Mouse (Mus musculus) large intestine, adult 2 months (tissue): ENCODE measurements at regions not wholly inside any gene's neighbourhood (a gene's known extent, or its start where the extent isn't known, plus 50 kb on each side); places are given as distances from the start of the nearest gene placed in this dataset.
A peak's percentile ranks its signal among the peaks of the same experiment; 100 is the strongest.

Source experiments
- DNase-seq: peaks from one replicate; pipeline ENCODE4 v3.0.0-alpha.2; 2012; ENCODE audit warnings: low read depth, low spot score
- WGBS: fragments of 180-500 bp; shearing (Covaris S2); methylation state at CpG from one replicate; pipeline ENCODE4 v1.1.7; 2018; 5-methylcytosine and 5-hydroxymethylcytosine counted together

- DNase-seq, result no peak
Observed at GRCm38 (mm10) chr1:168950947-168951346, 518.9 kb upstream of the Pbx1 start.

DNA sequence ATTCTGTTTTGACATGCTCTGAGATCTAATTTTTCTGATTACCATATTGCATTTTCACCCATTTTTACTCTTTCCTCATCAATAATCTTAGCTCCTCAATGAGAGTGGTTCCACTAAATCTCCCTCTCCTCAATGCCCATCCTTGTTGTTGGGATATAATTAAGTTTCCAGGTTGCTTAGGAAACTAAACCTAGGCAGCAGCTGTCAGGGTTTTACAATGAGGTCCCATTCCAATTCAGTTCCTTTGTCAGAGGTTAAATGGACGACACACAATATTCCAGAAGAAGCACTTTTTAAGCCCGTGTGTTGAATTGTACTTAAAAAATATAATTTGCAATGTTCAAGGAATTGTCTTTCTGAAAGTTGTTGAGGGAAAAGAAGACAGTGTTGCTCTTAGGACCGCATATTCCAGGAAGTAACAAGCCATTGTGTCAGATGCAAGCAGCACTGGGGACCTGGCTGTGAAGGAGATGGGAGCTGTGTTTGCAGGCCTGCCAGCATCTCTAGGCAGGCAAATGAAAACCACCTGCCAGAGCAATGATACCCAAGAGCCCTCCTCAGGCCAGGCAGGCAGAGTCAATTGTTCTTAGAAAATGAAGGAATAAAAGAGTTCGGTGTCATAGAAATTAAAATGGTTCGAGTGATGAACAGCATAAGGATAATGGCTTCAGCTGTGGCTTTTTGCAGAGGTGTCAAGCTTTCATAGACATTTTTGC, 492.2 kb upstream of the Pbx1 start:
- 79% methylated on average over 5 of the region's 5 CpGs for WGBS
- DNase-seq, result no peak

DNA sequence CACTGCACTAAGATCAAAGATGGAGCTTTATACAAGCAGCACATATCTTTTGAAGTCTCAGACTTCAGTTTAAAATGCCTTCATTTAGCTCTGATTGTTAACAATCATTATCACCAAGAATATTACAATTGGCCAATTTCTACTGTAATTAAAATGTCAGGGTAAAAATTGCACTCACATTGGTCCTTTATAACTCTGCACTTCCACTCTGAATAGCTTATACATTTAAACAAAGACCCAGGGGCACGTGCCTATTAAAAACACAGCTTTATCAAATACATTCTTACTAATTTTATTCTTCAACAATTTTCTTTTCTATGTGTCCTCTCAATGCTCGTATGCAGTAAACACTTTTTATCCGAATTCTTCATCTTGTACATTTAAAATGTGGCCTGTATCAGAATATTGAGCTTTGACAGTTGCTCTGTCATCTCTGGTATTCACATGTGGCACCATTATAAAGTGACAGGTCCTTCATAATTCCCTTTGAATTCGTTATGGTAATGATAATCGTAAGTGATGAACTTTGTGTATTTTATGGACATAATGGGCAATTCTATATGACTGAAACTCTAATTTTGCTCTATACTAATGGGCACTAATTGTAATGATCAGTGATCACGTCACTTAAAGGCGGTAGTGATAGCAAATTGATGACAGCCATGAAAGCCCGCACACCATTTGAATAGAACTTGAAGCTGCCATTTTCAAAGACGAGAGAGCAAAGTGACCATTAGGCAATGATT, 486.4 kb upstream of the Pbx1 start:
- no peak for DNase-seq
- WGBS, result 87% methylated on average over 9 of the region's 9 CpGs

DNA sequence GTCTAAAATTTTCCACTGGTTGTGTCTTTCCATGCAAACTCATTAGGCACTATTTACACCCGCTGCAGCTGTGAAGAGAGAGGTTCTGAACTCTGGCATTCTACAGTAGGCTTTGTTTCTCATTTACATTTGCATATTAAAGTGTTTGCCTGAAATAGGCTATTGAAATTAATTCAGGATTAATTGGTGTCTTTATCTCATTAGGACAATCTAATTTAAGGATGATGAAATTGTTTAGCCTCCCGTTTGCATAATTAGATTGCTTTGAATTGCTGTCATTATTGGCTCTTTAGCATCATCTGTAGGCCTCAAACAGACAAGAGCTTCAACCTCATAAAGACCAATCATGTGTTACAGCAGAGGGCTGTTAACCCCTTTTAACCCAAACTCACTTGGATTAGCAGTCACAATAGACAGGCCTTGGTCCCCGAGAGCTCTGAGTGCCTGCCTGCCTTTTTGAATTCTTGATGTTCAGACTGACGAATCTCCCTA, 476.7 kb upstream of the Pbx1 start:
- 68% methylated on average over 4 of the region's 4 CpGs for WGBS
- DNase-seq, result no peak

- DNase-seq, result no peak
- WGBS, result 90% methylated on average over 6 of the region's 6 CpGs
Observed at GRCm38 (mm10) chr1:168908192-168908591, 476.1 kb upstream of the Pbx1 start.

- DNase-seq, result peak; percentile 6
- WGBS, result 45% methylated on average over 2 of the region's 2 CpGs
Observed at GRCm38 (mm10) chr1:168898483-168898882, 466.4 kb upstream of the Pbx1 start.

DNA sequence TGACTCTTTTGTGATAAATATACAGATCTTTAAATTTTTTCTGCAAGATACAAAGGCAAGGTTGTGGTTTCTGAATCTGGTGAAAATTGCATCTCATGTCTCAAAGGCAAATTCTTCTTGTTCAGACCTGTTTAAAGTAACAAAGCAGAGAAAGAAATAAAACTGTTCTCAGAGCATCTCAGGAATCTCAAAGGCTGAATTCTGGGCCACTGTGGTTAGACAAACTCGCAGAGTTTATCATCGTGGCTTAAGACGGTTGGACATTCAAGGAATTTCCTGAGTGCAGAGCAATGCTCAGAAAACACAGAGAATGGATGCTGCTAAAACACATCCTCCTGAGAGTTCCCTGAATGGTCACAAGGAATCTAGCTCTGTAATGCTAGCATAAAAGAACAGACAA, 429.5 kb upstream of the Pbx1 start:
- WGBS, result 34% methylated on average over 3 of the region's 3 CpGs
- DNase-seq, result no peak

GRCm38 (mm10) chr1:168823184-168823583, 391.1 kb upstream of the Pbx1 start:
- 78% methylated on average over 3 of the region's 3 CpGs for WGBS
- no peak for DNase-seq

DNA sequence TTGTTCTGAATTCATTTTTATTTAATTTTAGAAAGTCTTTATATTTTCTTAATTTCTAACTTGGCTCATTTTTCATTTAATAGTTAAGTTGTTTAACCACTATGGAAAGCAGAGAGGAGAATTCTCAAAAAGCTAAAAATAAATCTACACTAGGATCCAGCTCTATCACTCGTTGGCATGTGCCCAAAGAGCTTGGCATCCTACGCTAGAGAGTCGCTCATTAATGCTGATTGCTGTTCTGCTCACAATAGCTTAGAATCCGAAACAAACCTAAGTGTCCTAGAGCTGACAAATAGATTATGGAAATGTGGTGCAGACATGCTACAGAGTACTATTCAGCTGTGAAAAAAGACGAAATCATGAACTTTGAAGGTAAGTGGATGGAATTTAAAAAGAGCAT, 386.3 kb upstream of the Pbx1 start:
- WGBS, result 77% methylated on average over 5 of the region's 5 CpGs
- DNase-seq, result no peak

DNA sequence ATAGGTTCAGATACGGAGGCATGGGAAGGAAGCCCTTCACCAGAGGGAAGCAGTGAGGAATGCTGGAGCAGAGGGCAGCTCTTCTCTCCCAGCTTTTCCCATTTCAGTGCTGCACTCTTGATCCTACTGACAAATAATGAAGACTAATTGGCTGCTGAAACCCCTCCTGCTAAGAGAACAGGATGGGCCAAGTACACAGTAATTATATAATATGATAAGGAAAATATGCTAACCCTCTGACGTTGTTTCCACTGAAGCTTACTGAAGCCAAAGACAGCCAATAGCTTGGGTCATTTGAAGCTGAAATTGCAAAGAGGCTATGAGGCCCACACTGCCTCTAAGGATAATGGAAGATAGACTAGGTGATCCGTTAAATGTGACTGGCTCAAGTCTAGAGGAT, 375.0 kb upstream of the Pbx1 start:
- 66% methylated on average over 3 of the region's 3 CpGs for WGBS
- DNase-seq, result no peak

DNA sequence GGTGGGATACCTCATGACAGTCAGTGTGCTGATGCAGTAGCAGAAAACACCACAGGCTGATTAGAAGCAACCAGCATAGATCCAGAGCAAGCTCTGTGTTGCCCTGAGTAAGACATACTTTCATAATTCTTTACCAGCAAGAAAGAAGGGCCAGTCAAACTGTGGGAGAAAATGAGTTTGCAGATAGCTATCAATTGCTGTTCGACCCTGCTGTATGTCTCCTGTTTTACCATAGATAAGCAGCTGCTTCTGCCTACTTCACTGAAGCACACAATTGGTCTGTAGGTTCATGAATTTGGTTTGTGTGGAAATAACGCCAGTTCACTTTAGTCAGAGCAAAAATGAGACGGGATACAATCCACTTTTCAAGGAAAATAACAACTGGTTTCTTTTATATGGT, 373.4 kb upstream of the Pbx1 start:
- 75% methylated on average over 3 of the region's 3 CpGs for WGBS
- no peak for DNase-seq

- DNase-seq, result no peak
- whole genome bisulfite sequencing, result 56% methylated on average over 1 of the region's 1 CpGs
Observed at GRCm38 (mm10) chr1:168801046-168801445, 369.0 kb upstream of the Pbx1 start.

- no peak for DNase-seq
- 28% methylated on average over 3 of the region's 3 CpGs for WGBS
Observed at GRCm38 (mm10) chr1:168786731-168787130, 354.7 kb upstream of the Pbx1 start.

- DNase-seq, result no peak
Observed at GRCm38 (mm10) chr1:168783851-168784250, 351.8 kb upstream of the Pbx1 start.

DNA sequence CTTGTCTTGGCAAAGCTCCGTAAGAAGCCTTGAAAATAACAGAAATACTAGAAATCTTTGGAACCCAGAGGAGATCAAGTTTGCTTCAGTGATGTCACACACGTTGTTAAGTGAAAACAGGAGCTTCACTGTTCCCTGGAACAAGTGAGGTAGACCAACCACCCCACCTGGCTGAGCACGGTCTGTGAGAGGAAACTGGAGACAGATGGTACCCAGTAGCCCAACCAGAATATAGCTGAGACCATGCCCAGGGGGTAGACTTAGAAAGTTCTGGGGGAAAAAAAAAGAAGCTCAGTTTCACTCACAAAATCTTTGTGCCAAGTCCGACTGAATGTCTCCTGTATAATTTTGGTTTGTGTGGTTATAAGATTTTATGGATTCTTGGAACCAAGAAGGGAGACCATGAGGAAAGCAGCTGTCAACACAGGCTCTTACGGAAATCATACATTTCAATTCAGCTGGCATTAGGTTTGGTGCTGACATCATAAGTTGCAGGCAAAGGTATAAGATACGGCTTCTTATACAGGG, 332.4 kb upstream of the Pbx1 start:
- 76% methylated on average over 6 of the region's 6 CpGs for WGBS
- DNase-seq, result no peak

DNA sequence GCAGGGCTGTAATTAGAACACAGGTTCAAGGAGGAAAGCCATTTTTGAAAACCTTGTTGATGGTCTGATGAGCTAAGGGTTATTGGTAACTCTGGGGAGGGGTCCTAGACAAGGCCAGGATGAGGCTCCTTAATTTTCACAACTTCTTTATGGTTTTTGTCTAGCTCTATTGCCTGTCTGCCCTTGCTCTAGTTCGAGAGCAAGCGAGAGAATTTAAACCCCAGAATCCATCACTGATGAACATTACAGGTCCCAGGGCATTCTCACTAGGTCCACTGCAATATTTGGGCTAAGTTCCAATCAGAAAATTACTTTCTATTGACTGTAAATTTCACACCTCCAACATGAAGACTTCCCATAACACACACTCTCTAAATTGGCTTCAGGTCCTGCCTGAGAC, 329.0 kb upstream of the Pbx1 start:
- no peak for DNase-seq
- WGBS, result 82% methylated on average over 2 of the region's 2 CpGs

- DNase-seq, result no peak
- WGBS, result 56% methylated on average over 1 of the region's 1 CpGs
Observed at GRCm38 (mm10) chr1:168760239-168760638, 328.2 kb upstream of the Pbx1 start.

- WGBS, result 56% methylated on average over 2 of the region's 2 CpGs
Observed at GRCm38 (mm10) chr1:168758835-168759234, 326.8 kb upstream of the Pbx1 start.

DNA sequence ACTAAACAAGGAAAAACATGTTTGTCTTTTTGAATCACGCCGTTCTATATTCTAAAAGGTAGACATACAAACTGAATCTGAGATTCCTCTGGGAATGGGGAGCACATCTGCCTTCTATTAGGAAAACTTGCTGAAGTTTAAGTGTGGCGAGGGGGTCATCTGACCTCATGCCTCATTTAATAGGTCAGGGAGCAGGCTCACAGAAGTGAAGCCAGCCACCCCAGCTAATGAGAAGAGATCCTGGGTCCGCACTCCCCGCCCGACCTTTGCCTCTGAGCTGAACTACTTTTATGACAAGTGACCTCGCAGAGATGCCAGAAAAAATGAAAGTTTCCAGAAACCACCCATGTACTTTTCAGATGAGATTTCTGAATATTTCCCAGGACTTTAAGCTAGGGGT, 322.1 kb upstream of the Pbx1 start:
- 66% methylated on average over 7 of the region's 7 CpGs for WGBS
- DNase-seq, result no peak

More at GRCm38 (mm10) chr1:168758835-168759234, 326.8 kb upstream of the Pbx1 start:
- no peak for DNase-seq

DNA sequence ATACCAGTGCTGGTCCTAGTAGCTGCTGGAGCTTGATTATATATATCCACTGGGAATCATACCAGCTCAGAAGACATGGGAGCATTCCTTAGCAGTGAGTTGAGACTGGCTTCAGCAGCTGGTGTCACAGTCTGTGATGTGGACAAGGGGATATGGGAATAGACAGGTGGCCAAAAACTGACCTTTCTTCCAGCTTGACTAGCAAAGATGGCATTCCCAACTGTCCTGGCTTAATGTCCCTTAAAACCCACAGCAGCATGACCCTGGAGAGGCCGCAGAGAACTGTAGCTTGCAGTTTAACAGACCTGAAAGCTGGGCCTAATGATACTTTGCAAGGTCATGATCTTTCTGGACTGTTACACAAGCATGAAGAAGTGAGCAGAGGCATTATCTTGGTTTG, 311.4 kb upstream of the Pbx1 start:
- 93% methylated on average over 1 of the region's 1 CpGs for WGBS
- DNase-seq, result no peak

- no peak for DNase-seq
- WGBS, result 43% methylated on average over 3 of the region's 3 CpGs
Observed at GRCm38 (mm10) chr1:168738005-168738404, 305.9 kb upstream of the Pbx1 start.
